In genomic region chr2:61593871-61594304, GRCm38 (mm10) we compare ENCODE assay signal across 8 mouse cellular contexts. TPM values are rescaled to one million over a fixed set of nuclear protein-coding genes. Genes with fewer than 3 reads are reported as not detected.
A peak's percentile ranks its signal among the peaks of the same experiment; 100 is the strongest.
DNase-seq lines count a peak whose midpoint lies in the region; ATAC-seq lines count a peak whose summit lies in the region.

No protein-coding gene starts in this region.

- no peaks in the 10 kb centered on the region for H3K4me1 ChIP-seq in heart, embryonic 14.5 days (ENCODE audit: control insufficient read depth in 2 of 2, insufficient read depth in 2 of 2, low read length in 2 of 2)
- peaks cover 12% of the 10 kb centered on the region for H3K4me1 ChIP-seq in forebrain, embryonic 13.5 days
- peaks cover 20% of the 10 kb centered on the region for H3K4me1 ChIP-seq in liver, embryonic 12.5 days
- 0 out of 2 replicates have a peak, but pooled peaks cover 3% of the 10 kb centered on the region for H3K4me1 ChIP-seq in stomach, embryonic 14.5 days (ENCODE audit: control insufficient read depth, insufficient read depth, low read length)

- H3K27ac ChIP-seq in heart, embryonic 14.5 days (replicated peaks in 1 of 2; ENCODE audit: control insufficient read depth in 1 of 2, insufficient read depth in 1 of 2, low read depth in 2 of 2, low read length in 2 of 2): peak overlapping the region; percentile 92
- H3K27ac ChIP-seq in forebrain, embryonic 13.5 days: no peak overlapping the region
- peak overlapping the region; percentile 95 for H3K27ac ChIP-seq in liver, embryonic 12.5 days
- peak overlapping the region; percentile 90 for H3K27ac ChIP-seq in stomach, embryonic 14.5 days (ENCODE audit: low read length)

- H3K4me3 ChIP-seq in heart, embryonic 14.5 days (ENCODE audit: control insufficient read depth in 1 of 2, insufficient read depth in 1 of 2, low read depth in 1 of 2, low read length in 2 of 2): peak overlapping the region; percentile 74 to 88
- H3K4me3 ChIP-seq in forebrain, embryonic 13.5 days: peak overlapping the region; percentile 79
- peak overlapping the region; percentile 90 for H3K4me3 ChIP-seq in liver, embryonic 12.5 days
- peak overlapping the region; percentile 83 for H3K4me3 ChIP-seq in stomach, embryonic 14.5 days (ENCODE audit: low read depth, low read length)

- DNase-seq in heart, postnatal 4 days: no peak
- peak; percentile 38 for DNase-seq in MN1 (ENCODE audit: low spot score)
- DNase-seq in adrenal gland, postnatal 4 days (ENCODE audit: low spot score in 2 of 2): no peak
- DNase-seq in cerebellum, adult 11 months: no peak

- H3K4me2 ChIP-seq in heart, embryonic 14.5 days (ENCODE audit: low read length): peak overlapping the region; percentile 85
- H3K4me2 ChIP-seq in forebrain, embryonic 13.5 days: peak overlapping the region; percentile 78
- peak overlapping the region; percentile 83 for H3K4me2 ChIP-seq in liver, embryonic 12.5 days
- peak overlapping the region; percentile 54 for H3K4me2 ChIP-seq in stomach, embryonic 14.5 days (replicated peaks; ENCODE audit: low read depth, low read length)

- no peaks in the 10 kb centered on the region for H3K27me3 ChIP-seq in heart, embryonic 14.5 days (ENCODE audit: control insufficient read depth, insufficient read depth, low read length)
- H3K27me3 ChIP-seq in forebrain, embryonic 13.5 days: no peaks in the 10 kb centered on the region
- no peaks in the 10 kb centered on the region for H3K27me3 ChIP-seq in liver, embryonic 12.5 days (replicated peaks)
- no peaks in the 10 kb centered on the region for H3K27me3 ChIP-seq in stomach, embryonic 14.5 days (ENCODE audit: control insufficient read depth, insufficient read depth, low read length)

- WGBS in heart, embryonic 14.5 days: 1% methylated on average over 12 of the region's 12 CpGs
- WGBS in forebrain, embryonic 13.5 days: under 1% methylated on average over 12 of the region's 12 CpGs
- 2% methylated on average over 12 of the region's 12 CpGs for WGBS in liver, embryonic 12.5 days (ENCODE audit: insufficient replicate concordance)
- under 1% methylated on average over 12 of the region's 12 CpGs for WGBS in stomach, embryonic 14.5 days

- H3K9ac ChIP-seq in heart, embryonic 14.5 days (ENCODE audit: low read length): peak overlapping the region; percentile 90
- H3K9ac ChIP-seq in forebrain, embryonic 13.5 days: peak overlapping the region; percentile 82
- peak overlapping the region; percentile 98 for H3K9ac ChIP-seq in liver, embryonic 12.5 days
- peak overlapping the region; percentile 82 for H3K9ac ChIP-seq in stomach, embryonic 14.5 days (replicated peaks; ENCODE audit: low read depth, low read length)

- no peaks in the 10 kb centered on the region for H3K9me3 ChIP-seq in heart, embryonic 14.5 days (ENCODE audit: control insufficient read depth, low read length)
- H3K9me3 ChIP-seq in forebrain, embryonic 13.5 days (replicated peaks): no peaks in the 10 kb centered on the region
- no peaks in the 10 kb centered on the region for H3K9me3 ChIP-seq in liver, embryonic 12.5 days (replicated peaks)
- H3K9me3 ChIP-seq in stomach, embryonic 14.5 days (ENCODE audit: control insufficient read depth, low read depth, low read length): no peaks in the 10 kb centered on the region

- ATAC-seq in heart, embryonic 14.5 days (ENCODE audit: insufficient number of reproducible peaks, insufficient read depth, low FRiP score, low read depth): no peak
- no peak for ATAC-seq in forebrain, embryonic 13.5 days
- ATAC-seq in liver, embryonic 12.5 days: peak; percentile 2; the same call in 1 of the 2 replicates
- ATAC-seq in stomach, embryonic 14.5 days (ENCODE audit: insufficient number of reproducible peaks, insufficient read depth, low FRiP score, low read depth): no peak

- no peaks in the 10 kb centered on the region for H3K36me3 ChIP-seq in heart, embryonic 14.5 days (ENCODE audit: control insufficient read depth, insufficient read depth, low read length)
- no peaks in the 10 kb centered on the region for H3K36me3 ChIP-seq in forebrain, embryonic 13.5 days (ENCODE audit: poor library complexity, severe bottlenecking)
- H3K36me3 ChIP-seq in liver, embryonic 12.5 days: peaks cover 11% of the 10 kb centered on the region; the same call in 1 of the 2 replicates
- H3K36me3 ChIP-seq in stomach, embryonic 14.5 days (ENCODE audit: control insufficient read depth, insufficient read depth, low read length): no peaks in the 10 kb centered on the region

RNA-seq across cellular contexts. Expression of gene Tank, which starts 15.5 kb away (rescaled TPM):
- polyA plus RNA-seq in heart, embryonic 14.5 days (2014; fragmentation: Nextera tagmentation; extraction: Ambion mirVana): 26.1 and 26.3 TPM in 2 replicates
- 10 to 100 TPM; 25.0 to 25.6 TPM for total RNA-seq in heart, postnatal 4 days (2021)
- polyA plus RNA-seq in forebrain, embryonic 13.5 days (2015; fragmentation: Nextera tagmentation; extraction: Ambion mirVana): 27.6 and 31.2 TPM in 2 replicates
- polyA plus RNA-seq in liver, embryonic 12.5 days (2016; fragmentation: Nextera tagmentation; extraction: Ambion mirVana): 27.9 and 28.0 TPM in 2 replicates
- 36.1 and 36.6 TPM in 2 replicates for polyA plus RNA-seq in stomach, embryonic 14.5 days (2014; fragmentation: Nextera tagmentation; extraction: Ambion mirVana)
- total RNA-seq in adrenal gland, postnatal 4 days (2021): 10 to 100 TPM; 35.3 to 35.5 TPM
